Mouse (Mus musculus) neural tube, embryonic 11.5 days (tissue): ENCODE data around the gene Fxr2. TPM values are rescaled to one million over a fixed set of nuclear protein-coding genes. Genes with fewer than 3 reads are reported as not detected.

Experiments
- ATAC-seq: fragments of 200-750 bp; cut with Nextera tagmentation; 2 replicates; pipeline ENCODE4 v1.8.0; 2017; ENCODE audit warnings: moderate number of reproducible peaks, mild to moderate bottlenecking, moderate TSS enrichment, moderate library complexity; ENCODE audit not compliant: insufficient read depth, low FRiP score, low TSS enrichment
- DNase-seq: peaks from one replicate; pipeline ENCODE4 v3.0.0-alpha.2; 2015; ENCODE audit warnings: low spot score
- H3K27ac ChIP-seq: fragments of 300-500 bp; sonication (generic); 2 replicates; pipeline ENCODE4 v1.5.1; 2014; ENCODE audit warnings: low read depth, mild to moderate bottlenecking, low read length
- H3K27me3 ChIP-seq: fragments of 300-500 bp; sonication (generic); 2 replicates; pipeline ENCODE4 v1.6.1; 2014; ENCODE audit warnings: mild to moderate bottlenecking, low read length, mixed read lengths; ENCODE audit not compliant: control insufficient read depth, insufficient read depth
- H3K36me3 ChIP-seq: fragments of 300-500 bp; sonication (generic); 2 replicates; pipeline ENCODE4 v1.6.1; 2014; ENCODE audit warnings: mild to moderate bottlenecking, low read length, moderate library complexity, mixed read lengths; ENCODE audit not compliant: control insufficient read depth, insufficient read depth
- H3K4me1 ChIP-seq: fragments of 300-500 bp; sonication (generic); 2 replicates; pipeline ENCODE4 v1.6.1; 2014; ENCODE audit warnings: low read length, mixed read lengths; ENCODE audit not compliant: control insufficient read depth, insufficient read depth
- H3K4me2 ChIP-seq: fragments of 300-500 bp; sonication (generic); 2 replicates; pipeline ENCODE4 v1.6.1; 2014; ENCODE audit warnings: low read depth, mild to moderate bottlenecking, moderate library complexity
- H3K4me3 ChIP-seq: fragments of 300-500 bp; sonication (generic); 2 replicates; pipeline ENCODE4 v1.5.1; 2014; ENCODE audit warnings: low read depth, low read length
- H3K9ac ChIP-seq: fragments of 300-500 bp; sonication (generic); 2 replicates; pipeline ENCODE4 v1.6.1; 2014; ENCODE audit warnings: mild to moderate bottlenecking, low read length
- H3K9me3 ChIP-seq: fragments of 300-500 bp; sonication (generic); 2 replicates; pipeline ENCODE4 v1.6.1; 2016; ENCODE audit warnings: low read length; ENCODE audit not compliant: control insufficient read depth
- WGBS: fragments of 180-500 bp; shearing (Covaris S2); extraction: QIAGEN DNeasy Blood & Tissue Kit; methylation state at CpG from one replicate; pipeline ENCODE4 v1.1.7; 2014; 5-methylcytosine and 5-hydroxymethylcytosine counted together
- polyA plus RNA-seq: library from polyadenylated mRNA; unstranded; fragments of >200 nt; fragmentation: Nextera tagmentation; extraction: Ambion mirVana; gene quantifications from 2 replicates; pipeline ENCODE4 v1.2.1, GENCODE M21; 2014

Fxr2 gene
- polyA plus RNA-seq, 1 experiment from 2014 or later = 40.3 TPM

GRCm38 (mm10) chr11:69666665-69667005 is 33.8 kb downstream of the Fxr2 start:
- no peaks in the 10 kb centered on the region for H3K9me3 ChIP-seq
- WGBS = 90% methylated on average over 3 of the region's 3 CpGs
- H3K4me3 ChIP-seq = no peak overlapping the region
- no peak for ATAC-seq
- DNase-seq = no peak
- no peak overlapping the region for H3K27ac ChIP-seq
- H3K36me3 ChIP-seq = peaks cover 33% of the 10 kb centered on the region
- H3K27me3 ChIP-seq = no peaks in the 10 kb centered on the region
- peaks cover 17% of the 10 kb centered on the region for H3K4me1 ChIP-seq
- no peak overlapping the region for H3K4me2 ChIP-seq
- H3K9ac ChIP-seq = no peak overlapping the region

DNA sequence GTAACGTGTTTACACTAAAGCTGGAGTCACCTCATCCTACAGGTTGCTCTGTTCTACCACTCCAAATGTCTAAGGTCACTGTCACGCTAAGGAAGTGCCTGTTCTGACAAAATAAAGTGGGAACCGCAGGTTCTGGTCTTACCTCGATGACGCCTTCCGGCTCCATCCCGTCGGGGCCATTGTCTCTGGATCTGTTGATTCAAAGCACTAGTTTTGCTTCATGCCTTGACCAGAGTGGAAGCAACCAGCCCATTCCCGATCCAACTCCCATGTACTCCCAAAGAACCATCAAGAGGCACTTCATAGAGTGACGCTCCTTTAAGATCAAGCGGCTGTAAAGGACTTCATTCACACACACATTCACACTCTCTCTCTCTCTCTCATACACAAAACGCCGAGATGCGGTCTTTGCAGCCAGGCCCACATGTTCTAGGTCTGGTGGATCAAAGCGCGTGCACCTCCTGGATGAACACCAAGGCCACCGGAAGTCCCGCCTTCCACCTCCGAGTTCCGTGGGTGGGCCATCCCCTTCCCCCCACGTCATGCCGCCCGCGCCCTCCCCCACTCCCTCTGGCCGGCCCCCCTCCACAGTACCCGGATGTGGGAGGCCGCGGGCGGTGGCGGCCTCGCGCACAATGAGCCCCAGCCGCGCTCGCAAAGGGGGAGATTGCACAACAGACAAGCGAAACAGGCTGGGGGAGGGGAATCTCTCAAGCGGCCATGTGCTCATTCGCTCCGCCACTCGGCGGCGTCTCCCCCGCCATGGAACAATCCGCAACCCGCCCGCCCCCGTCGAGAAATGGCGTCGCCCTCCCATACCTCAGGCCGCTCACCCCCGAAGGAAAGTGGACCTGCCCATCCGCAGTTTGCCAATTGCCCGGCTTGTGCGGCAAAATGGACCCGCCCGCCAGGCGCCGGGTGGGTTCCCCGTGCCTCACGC is 38.3 kb downstream of the Fxr2 start:
- no peaks in the 10 kb centered on the region for H3K27me3 ChIP-seq
- H3K4me3 ChIP-seq = peak overlapping the region; percentile 97
- 1% methylated on average over 56 of the region's 61 CpGs for WGBS
- peak overlapping the region; percentile 99 for H3K9ac ChIP-seq
- H3K4me1 ChIP-seq = peaks cover 16% of the 10 kb centered on the region
- H3K36me3 ChIP-seq = peaks cover 29% of the 10 kb centered on the region
- ATAC-seq = peak; percentile 48
- peak overlapping the region; percentile 96 for H3K27ac ChIP-seq
- peak overlapping the region; percentile 86 for H3K4me2 ChIP-seq
- no peaks in the 10 kb centered on the region for H3K9me3 ChIP-seq
- DNase-seq = peak; percentile 95

- Histone ChIP-seq H3K4me3 (peak overlapping the region; percentile 97), H3K4me1 (peaks cover 16% of the 10 kb centered on the region), H3K27me3 (no peaks in the 10 kb centered on the region), H3K4me2 (peak overlapping the region; percentile 86), H3K9ac (peak overlapping the region; percentile 99), H3K9me3 (no peaks in the 10 kb centered on the region), H3K36me3 (peaks cover 29% of the 10 kb centered on the region), H3K27ac (peak overlapping the region; percentile 96)
- under 1% methylated on average over 41 of the region's 43 CpGs for WGBS
- DNase-seq = no peak
- 0 out of 2 replicates have a peak, but pooled peaks have one; percentile 17 for ATAC-seq
Measured at GRCm38 (mm10) chr11:69671726-69672124, 38.9 kb downstream of the Fxr2 start.

DNA sequence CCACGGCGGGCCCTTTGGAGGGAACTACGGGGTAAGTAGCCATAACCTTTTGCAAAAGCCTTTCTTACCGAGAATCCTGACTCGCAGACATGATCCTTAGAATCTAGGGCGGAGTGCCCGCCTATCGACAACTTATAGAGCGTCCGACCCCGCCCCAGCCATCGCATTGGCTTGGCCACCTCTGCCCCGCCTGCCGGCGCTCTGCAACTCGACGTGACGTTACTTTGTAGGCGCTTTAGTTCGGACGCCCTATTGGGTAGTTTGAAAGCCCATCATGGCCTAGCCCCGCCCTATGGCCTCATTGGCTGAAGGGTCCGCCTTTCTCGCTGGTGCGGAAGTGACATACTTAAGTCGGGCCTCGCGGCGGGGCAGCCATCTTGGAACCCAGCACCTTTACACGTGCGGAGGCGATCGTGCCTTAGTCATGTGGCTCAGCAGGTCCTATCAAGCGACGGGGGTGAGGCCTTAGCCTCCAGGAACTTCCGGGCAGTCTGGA is 39.5 kb downstream of the Fxr2 start, which contains the start of gene Eif4a1:
Eif4a1 (minus strand) TSS at position 213 of the 496 bp plus-strand sequence.
- H3K27me3 ChIP-seq = no peaks in the 10 kb centered on the region
- WGBS = 0% methylated on average over 36 of the region's 36 CpGs
- DNase-seq = peak; percentile 100

DNA sequence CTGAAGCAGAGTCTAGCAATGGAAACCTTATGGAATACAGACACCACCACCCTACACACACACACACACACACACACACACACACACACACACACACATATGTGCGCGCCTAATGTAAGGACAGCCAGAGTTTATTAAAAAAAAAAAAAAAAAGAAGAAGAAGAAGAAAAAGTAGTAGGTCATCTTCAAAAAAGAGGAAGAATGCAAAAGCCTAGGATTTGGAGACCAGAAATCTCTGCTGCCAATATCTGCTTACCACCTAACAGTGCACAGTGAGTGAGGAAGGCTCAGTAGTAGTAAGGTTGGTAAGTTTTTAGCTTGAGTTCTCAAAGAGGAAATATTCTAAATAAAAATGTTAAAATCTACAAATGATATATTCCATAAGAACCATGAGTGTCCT is 46.4 kb downstream of the Fxr2 start:
- DNase-seq (no peak), ATAC-seq (no peak)
- peaks cover 6% of the 10 kb centered on the region for H3K36me3 ChIP-seq
- H3K4me3 ChIP-seq = no peak overlapping the region
- no peaks in the 10 kb centered on the region for H3K27me3 ChIP-seq
- peaks cover 10% of the 10 kb centered on the region for H3K4me1 ChIP-seq
- H3K4me2 ChIP-seq = no peak overlapping the region
- H3K9me3 ChIP-seq = no peaks in the 10 kb centered on the region
- 100% methylated on average over 2 of the region's 2 CpGs for WGBS
- no peak overlapping the region for H3K27ac ChIP-seq
- no peak overlapping the region for H3K9ac ChIP-seq

More for the DNA sequence above, 39.5 kb downstream of the Fxr2 start, which contains the start of gene Eif4a1:
- H3K9ac ChIP-seq = peak within 1 kb of the TSS; percentile 99
- peak within 1 kb of the TSS; percentile 96 for H3K27ac ChIP-seq
- no peaks in the 10 kb centered on the region for H3K9me3 ChIP-seq
- peak within 1 kb of the TSS; percentile 86 for H3K4me2 ChIP-seq
- H3K4me3 ChIP-seq = peak within 1 kb of the TSS; percentile 97
- peaks cover 29% of the 10 kb centered on the region for H3K36me3 ChIP-seq
- peak; percentile 96 for ATAC-seq
- peaks cover 16% of the 10 kb centered on the region for H3K4me1 ChIP-seq

DNA sequence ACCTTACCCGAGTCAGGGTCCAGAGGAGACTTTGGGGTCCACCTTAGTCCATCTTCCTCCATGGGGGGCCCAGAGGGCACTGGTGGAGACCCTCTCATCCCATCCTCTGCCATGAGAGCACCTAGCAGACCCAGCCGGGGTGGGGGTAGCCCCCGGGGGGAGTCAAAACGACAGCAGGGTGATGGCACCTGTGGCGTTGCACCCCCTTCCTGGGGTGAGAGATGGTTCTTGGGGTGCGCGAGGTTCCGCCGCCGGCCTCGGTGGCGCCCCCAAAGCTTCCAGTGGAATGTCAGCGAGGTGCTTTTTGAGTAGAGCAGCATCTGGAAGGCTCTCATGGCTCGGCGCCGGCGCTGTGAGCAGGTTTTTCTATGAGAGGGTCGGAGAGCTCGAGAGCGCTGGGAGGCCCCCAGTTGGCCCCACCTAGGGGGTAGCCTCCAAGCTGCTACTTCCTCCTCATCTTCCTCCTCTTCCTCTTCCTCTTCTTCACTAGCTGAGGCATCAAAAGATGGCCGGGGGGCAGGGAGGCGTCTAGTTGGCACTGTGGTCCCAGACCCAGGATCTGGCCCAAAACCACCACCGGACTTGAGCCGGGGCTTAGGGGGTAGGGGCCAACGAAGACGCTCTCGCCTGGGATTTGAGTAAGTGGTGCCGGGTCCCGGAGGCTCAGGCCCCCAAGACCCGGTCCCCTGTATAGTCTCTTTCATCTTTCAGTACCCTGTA is 47.5 kb downstream of the Fxr2 start:
- Histone ChIP-seq H3K9ac (no peak overlapping the region), H3K27me3 (no peaks in the 10 kb centered on the region), H3K27ac (no peak overlapping the region), H3K36me3 (peaks cover 6% of the 10 kb centered on the region), H3K4me3 (no peak overlapping the region), H3K4me2 (peak overlapping the region; percentile 88), H3K9me3 (no peaks in the 10 kb centered on the region), H3K4me1 (peaks cover 10% of the 10 kb centered on the region)
- no peak for ATAC-seq
- 94% methylated on average over 30 of the region's 30 CpGs for WGBS
- DNase-seq = no peak

- Histone ChIP-seq H3K4me2 (peak within 1 kb of the TSS; percentile 88), H3K9ac (peak within 1 kb of the TSS; percentile 75), H3K4me3 (peak within 1 kb of the TSS; percentile 90), H3K36me3 (peaks cover 3% of the 10 kb centered on the region), H3K27ac (peak within 1 kb of the TSS; percentile 54; the same call in 1 of the 2 replicates), H3K27me3 (no peaks in the 10 kb centered on the region), H3K9me3 (no peaks in the 10 kb centered on the region), H3K4me1 (peaks cover 10% of the 10 kb centered on the region)
- ATAC-seq = peak; percentile 95
- peak; percentile 99 for DNase-seq
- under 1% methylated on average over 79 of the region's 80 CpGs for WGBS
Measured at GRCm38 (mm10) chr11:69681314-69682208, 48.8 kb downstream of the Fxr2 start, which contains the start of gene Senp3. Gene Senp3 (minus strand): TSS chr11:69682084.
